Mouse (Mus musculus): ENCODE data around the gene Wbp2nl.

Gene Wbp2nl

GRCm38 (mm10) chr15:82298764-82299561, at the start of gene Wbp2nl:
TSS of gene Wbp2nl (plus strand) at chr15:82298954.
- DNase-seq (ENCODE audit: low read depth, low spot score): no peak

- DNase-seq (ENCODE audit: low read depth, low spot score): peak; percentile 31
These were observed 47.2 kb upstream of the Wbp2nl start for GRCm38 (mm10) chr15:82251579-82251978.

GRCm38 (mm10) chr15:82252097-82252496, 46.7 kb upstream of the Wbp2nl start, which contains the start of gene 1500009C09Rik:
TSS of gene 1500009C09Rik (plus strand) at chr15:82252397.
- no peak for DNase-seq (ENCODE audit: low read depth, low spot score)

GRCm38 (mm10) chr15:82255248-82255647, 43.5 kb upstream of the Wbp2nl start:
- DNase-seq (ENCODE audit: low read depth, low spot score): no peak

GRCm38 (mm10) chr15:82255944-82256383, 42.8 kb upstream of the Wbp2nl start:
- DNase-seq (ENCODE audit: low read depth, low spot score): no peak

- peak; percentile 83 for DNase-seq (ENCODE audit: low read depth, low spot score)
These were observed 39.2 kb upstream of the Wbp2nl start for GRCm38 (mm10) chr15:82259510-82259909.

- DNase-seq (ENCODE audit: low read depth, low spot score): peak; percentile 52
These were observed 32.4 kb upstream of the Wbp2nl start for GRCm38 (mm10) chr15:82266356-82266755.

GRCm38 (mm10) chr15:82268185-82268584, 30.6 kb upstream of the Wbp2nl start:
- no peak for DNase-seq (ENCODE audit: low read depth, low spot score)

GRCm38 (mm10) chr15:82268783-82269182, 30.0 kb upstream of the Wbp2nl start:
- no peak for DNase-seq (ENCODE audit: low read depth, low spot score)

GRCm38 (mm10) chr15:82271201-82271600, 27.6 kb upstream of the Wbp2nl start:
- peak; percentile 60 for DNase-seq (ENCODE audit: low read depth, low spot score)

- no peak for DNase-seq (ENCODE audit: low read depth, low spot score)
These were observed 26.5 kb upstream of the Wbp2nl start for GRCm38 (mm10) chr15:82272295-82272694.

- DNase-seq (ENCODE audit: low read depth, low spot score): no peak
These were observed 24.2 kb upstream of the Wbp2nl start, which contains the start of gene Sept3 for GRCm38 (mm10) chr15:82274593-82274926. TSS of gene Sept3 (plus strand) at chr15:82274893.

- no peak for DNase-seq (ENCODE audit: low read depth, low spot score)
These were observed 23.5 kb upstream of the Wbp2nl start for GRCm38 (mm10) chr15:82274927-82275901.

- no peak for DNase-seq (ENCODE audit: low read depth, low spot score)
These were observed 21.2 kb upstream of the Wbp2nl start for GRCm38 (mm10) chr15:82277591-82277990.

GRCm38 (mm10) chr15:82280638-82281037, 18.1 kb upstream of the Wbp2nl start:
- no peak for DNase-seq (ENCODE audit: low read depth, low spot score)

GRCm38 (mm10) chr15:82286157-82286556, 12.6 kb upstream of the Wbp2nl start:
- no peak for DNase-seq (ENCODE audit: low read depth, low spot score)

GRCm38 (mm10) chr15:82290252-82290651, 8.5 kb upstream of the Wbp2nl start:
- no peak for DNase-seq (ENCODE audit: low read depth, low spot score)

GRCm38 (mm10) chr15:82292851-82293250, 5.9 kb upstream of the Wbp2nl start:
- no peak for DNase-seq (ENCODE audit: low read depth, low spot score)

- no peak for DNase-seq (ENCODE audit: low read depth, low spot score)
These were observed 5.5 kb upstream of the Wbp2nl start for GRCm38 (mm10) chr15:82293271-82293711.

GRCm38 (mm10) chr15:82294059-82294458, 4.7 kb upstream of the Wbp2nl start:
- peak; percentile 30 for DNase-seq (ENCODE audit: low read depth, low spot score)

GRCm38 (mm10) chr15:82307107-82307506, 8.4 kb downstream of the Wbp2nl start:
- no peak for DNase-seq (ENCODE audit: low read depth, low spot score)

- DNase-seq (ENCODE audit: low read depth, low spot score): no peak
These were observed 9.7 kb downstream of the Wbp2nl start for GRCm38 (mm10) chr15:82308416-82308815.

Measured in A20 (cell line).